Mouse (Mus musculus): ENCODE data around the gene Dis3l. TPM values are rescaled to one million over a fixed set of nuclear protein-coding genes. Genes with fewer than 3 reads are reported as not detected.

The Dis3l gene
- total RNA-seq, 4 experiments from 2014 or later = 22.4 to 29.0 (median 24.4) TPM

DNA sequence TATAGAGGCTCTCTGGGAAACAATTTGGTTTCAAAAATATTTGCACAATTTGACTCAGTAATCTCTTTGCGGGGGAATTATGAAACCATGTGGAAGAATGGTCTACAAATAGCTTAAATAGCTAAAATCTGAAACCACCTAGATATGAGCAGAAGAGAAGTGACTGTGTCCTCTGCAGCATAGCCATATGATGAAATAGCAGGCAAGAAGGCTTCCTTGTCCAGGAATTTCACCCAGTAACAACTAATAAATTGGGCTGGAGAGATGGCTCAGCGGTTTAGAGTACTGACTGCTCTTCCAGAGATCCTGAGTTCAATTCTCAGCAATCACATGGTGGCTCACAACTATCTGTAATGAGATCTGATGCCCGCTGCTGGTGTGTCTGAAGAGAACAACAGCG lies 80.1 kb downstream of the Dis3l start:
- DNase-seq (ENCODE audit: low spot score in 2 of 2) = no peak

GRCm38 (mm10) chr9:64259906-64260305 lies 81.2 kb downstream of the Dis3l start:
- no peak for DNase-seq (ENCODE audit: low spot score in 2 of 2)

Other genes with a start within 250 kb of the Dis3l start
- gene Lctl, start 224.1 kb downstream of the Dis3l start, total RNA-seq (2022) = under 1 TPM in 2 of 4 experiments, not detected in 2; 0.40 to 0.68 TPM
- gene Zwilch, start 168.2 kb downstream of the Dis3l start, total RNA-seq (2022) = under 1 TPM; 0.13 to 0.44 (median 0.37) TPM
- gene Rpl4, start 167.9 kb downstream of the Dis3l start, total RNA-seq (2022) = 100 to 1,000 TPM; 608 to 758 (median 650) TPM
- 10 to 100 TPM; 18.2 to 20.0 (median 18.5) TPM for gene Snapc5, start 162.0 kb downstream of the Dis3l start, total RNA-seq (2022)
- gene Uchl4, start 106.1 kb downstream of the Dis3l start, total RNA-seq (2022) = 1 to 10 TPM; 1.5 to 3.6 (median 2.6) TPM
- 10 to 100 TPM; 59.2 to 62.4 (median 60.6) TPM for gene Map2k1, start 87.7 kb downstream of the Dis3l start, total RNA-seq (2022)
- gene Tipin, start 59.7 kb downstream of the Dis3l start, total RNA-seq (2022) = 10 to 100 TPM; 10.8 to 14.9 (median 11.9) TPM
- under 1 TPM; 0.05 to 0.13 (median 0.07) TPM for gene Megf11, start 44.3 kb upstream of the Dis3l start, total RNA-seq (2022)